Mouse (Mus musculus) ES-Bruce4 (cell line): ENCODE measurements around the gene Hdgfl3. TPM values are rescaled to one million over a fixed set of nuclear protein-coding genes. Genes with fewer than 3 reads are reported as not detected.
A peak's percentile ranks its signal among the peaks of the same experiment; 100 is the strongest.

Experiments
- H3K27ac ChIP-seq: 2 replicates; pipeline ENCODE4 v1.5.1; 2012; ENCODE audit warnings: low read length, inconsistent platforms; ENCODE audit not compliant: insufficient read depth
- H3K27me3 ChIP-seq: 2 replicates; pipeline ENCODE4 v1.6.1; 2012; ENCODE audit warnings: mild to moderate bottlenecking, low read length, inconsistent platforms; ENCODE audit not compliant: control insufficient read depth, poor library complexity, insufficient read depth, severe bottlenecking
- H3K36me3 ChIP-seq: 2 replicates; pipeline ENCODE4 v1.6.1; 2012; ENCODE audit warnings: inconsistent platforms, mild to moderate bottlenecking, low read length, moderate library complexity; ENCODE audit not compliant: control insufficient read depth, poor library complexity, insufficient read depth, severe bottlenecking
- H3K4me1 ChIP-seq: one replicate; pipeline ENCODE4 v1.8.1; 2011; ENCODE audit warnings: low read length; ENCODE audit not compliant: control insufficient read depth, insufficient read depth
- H3K4me3 ChIP-seq: 2 replicates; pipeline ENCODE4 v1.5.1; 2011; ENCODE audit warnings: low read depth, mild to moderate bottlenecking, low read length
- H3K9ac ChIP-seq: 2 replicates; pipeline ENCODE4 v1.6.1; 2012; ENCODE audit warnings: low read depth, mild to moderate bottlenecking, inconsistent platforms; ENCODE audit not compliant: poor library complexity, severe bottlenecking
- H3K9me3 ChIP-seq: replicated peaks from 2 replicates; pipeline ENCODE4 v1.6.1; 2012; ENCODE audit warnings: mild to moderate bottlenecking, low read length, inconsistent platforms; ENCODE audit not compliant: control insufficient read depth, poor library complexity, insufficient read depth, severe bottlenecking
- CTCF ChIP-seq: IDR thresholded peaks from one replicate; pipeline ENCODE4 v1.8.1; 2011; ENCODE audit warnings: low read depth, low read length
- EP300 ChIP-seq: IDR thresholded peaks from 2 replicates; pipeline ENCODE4 v1.6.1; 2011; ENCODE audit warnings: low read depth, low read length; ENCODE audit not compliant: insufficient read depth
- POLR2A ChIP-seq: IDR thresholded peaks from one replicate; pipeline ENCODE4 v1.8.1; 2011; ENCODE audit warnings: low read length; ENCODE audit not compliant: insufficient read depth
- polyA plus RNA-seq: library from polyadenylated mRNA; stranded (reverse); fragments of >200 nt; gene quantifications from 2 replicates; pipeline ENCODE4 v1.2.4, GENCODE M21; 2011; ENCODE audit warnings: low read depth; ENCODE audit not compliant: missing spikeins, insufficient read depth, insufficient read length

Hdgfl3 gene
- polyA plus RNA-seq, 1 experiment: 8.3 TPM

DNA sequence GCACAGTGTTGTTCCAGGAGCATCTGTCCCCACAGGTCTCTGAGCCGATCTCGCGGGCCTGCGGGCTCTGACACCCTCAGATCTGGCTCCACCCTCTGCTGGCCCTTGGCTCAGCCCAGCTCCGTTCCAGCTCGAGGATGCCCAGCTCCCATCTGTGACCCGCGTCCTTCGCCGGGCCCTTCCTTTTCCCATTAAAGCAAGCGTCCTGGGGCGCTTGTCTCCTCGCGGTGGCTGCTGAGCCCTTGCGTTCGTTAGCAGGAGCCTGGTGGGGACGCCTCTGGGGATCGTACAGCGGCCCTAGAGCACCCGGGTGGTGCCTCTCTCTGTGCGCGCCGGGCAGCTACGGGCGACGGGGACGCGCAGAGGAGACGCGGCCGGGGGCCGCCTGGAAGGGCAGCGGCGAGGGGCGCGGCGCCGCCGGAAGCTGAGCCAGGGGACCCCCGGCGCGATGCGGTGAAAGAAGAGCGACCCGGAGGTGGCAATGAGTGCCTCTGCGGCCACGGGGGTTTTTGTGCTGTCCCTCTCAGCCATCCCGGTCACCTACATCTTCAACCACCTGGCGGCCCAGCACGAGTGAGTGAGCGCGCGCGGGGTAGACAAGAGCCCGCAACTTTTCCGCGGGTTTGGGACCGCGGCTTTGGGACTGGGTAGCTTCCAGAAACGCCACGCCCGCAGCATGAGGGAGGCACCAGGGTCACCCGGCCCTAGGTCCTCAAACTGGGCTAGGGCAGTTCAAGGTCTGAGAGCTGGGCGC is 75.1 kb downstream of the Hdgfl3 start, which contains the start of gene Tm6sf1:
Tm6sf1 (plus strand) TSS at position 34 of the 754 bp plus-strand sequence.
- no peak for TF ChIP-seq POLR2A
- H3K36me3 ChIP-seq: no peaks in the 10 kb centered on the region
- H3K9me3 ChIP-seq: no peaks in the 10 kb centered on the region
- H3K27ac ChIP-seq: no peak within 1 kb of the TSS
- H3K4me1 ChIP-seq: no peaks in the 10 kb centered on the region
- peaks cover 7% of the 10 kb centered on the region for H3K27me3 ChIP-seq
- peak within 1 kb of the TSS; percentile 88 for H3K9ac ChIP-seq
- H3K4me3 ChIP-seq: peak within 1 kb of the TSS; percentile 55

- H3K4me1 ChIP-seq: no peaks in the 10 kb centered on the region
- peaks cover 7% of the 10 kb centered on the region for H3K27me3 ChIP-seq
- TF ChIP-seq EP300 (no peak), POLR2A (no peak), CTCF (no peak)
- H3K9ac ChIP-seq: peak overlapping the region; percentile 88; the same call in 1 of the 2 replicates
- H3K9me3 ChIP-seq: no peaks in the 10 kb centered on the region
- H3K4me3 ChIP-seq: peak overlapping the region; percentile 55; the same call in 1 of the 2 replicates
- no peaks in the 10 kb centered on the region for H3K36me3 ChIP-seq
- no peak overlapping the region for H3K27ac ChIP-seq
Observed at GRCm38 (mm10) chr7:81858236-81858635, 76.0 kb downstream of the Hdgfl3 start.

DNA sequence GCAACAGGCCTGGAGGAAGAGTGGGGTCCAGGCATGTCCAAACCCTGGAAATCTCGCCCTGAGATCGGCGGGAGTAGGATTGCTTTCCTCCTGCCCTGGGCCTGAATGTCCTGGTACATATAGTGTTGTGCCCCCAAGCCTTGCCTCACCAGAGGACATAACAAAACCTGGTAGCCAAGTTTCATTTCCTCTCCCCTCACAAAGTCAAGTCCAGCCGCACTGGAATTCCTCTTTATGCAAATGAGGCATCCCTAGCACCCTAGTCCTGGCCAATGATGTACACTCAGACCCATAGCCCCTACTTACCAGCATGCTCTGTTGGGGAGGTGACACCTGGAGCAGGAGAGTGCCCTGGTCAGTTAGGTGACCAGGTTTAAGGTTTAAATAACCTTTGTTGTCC is 78.1 kb downstream of the Hdgfl3 start:
- H3K36me3 ChIP-seq: no peaks in the 10 kb centered on the region
- no peaks in the 10 kb centered on the region for H3K4me1 ChIP-seq
- no peak overlapping the region for H3K4me3 ChIP-seq
- no peak for TF ChIP-seq POLR2A
- no peak for TF ChIP-seq CTCF
- TF ChIP-seq EP300: no peak
- H3K9me3 ChIP-seq: no peaks in the 10 kb centered on the region
- no peak overlapping the region for H3K27ac ChIP-seq
- H3K27me3 ChIP-seq: peaks cover 7% of the 10 kb centered on the region
- H3K9ac ChIP-seq: no peak overlapping the region

GRCm38 (mm10) chr7:81855694-81856093 is 78.6 kb downstream of the Hdgfl3 start, which contains the start of gene Gm10160:
Gene Gm10160, minus strand, starts transcription at chr7:81855794.
- Histone ChIP-seq H3K4me3 (no peak within 1 kb of the TSS), H3K27me3 (peaks cover 7% of the 10 kb centered on the region), H3K36me3 (no peaks in the 10 kb centered on the region), H3K9ac (no peak within 1 kb of the TSS), H3K9me3 (no peaks in the 10 kb centered on the region), H3K4me1 (no peaks in the 10 kb centered on the region), H3K27ac (no peak within 1 kb of the TSS)
- TF ChIP-seq POLR2A (no peak), CTCF (no peak), EP300 (no peak)

DNA sequence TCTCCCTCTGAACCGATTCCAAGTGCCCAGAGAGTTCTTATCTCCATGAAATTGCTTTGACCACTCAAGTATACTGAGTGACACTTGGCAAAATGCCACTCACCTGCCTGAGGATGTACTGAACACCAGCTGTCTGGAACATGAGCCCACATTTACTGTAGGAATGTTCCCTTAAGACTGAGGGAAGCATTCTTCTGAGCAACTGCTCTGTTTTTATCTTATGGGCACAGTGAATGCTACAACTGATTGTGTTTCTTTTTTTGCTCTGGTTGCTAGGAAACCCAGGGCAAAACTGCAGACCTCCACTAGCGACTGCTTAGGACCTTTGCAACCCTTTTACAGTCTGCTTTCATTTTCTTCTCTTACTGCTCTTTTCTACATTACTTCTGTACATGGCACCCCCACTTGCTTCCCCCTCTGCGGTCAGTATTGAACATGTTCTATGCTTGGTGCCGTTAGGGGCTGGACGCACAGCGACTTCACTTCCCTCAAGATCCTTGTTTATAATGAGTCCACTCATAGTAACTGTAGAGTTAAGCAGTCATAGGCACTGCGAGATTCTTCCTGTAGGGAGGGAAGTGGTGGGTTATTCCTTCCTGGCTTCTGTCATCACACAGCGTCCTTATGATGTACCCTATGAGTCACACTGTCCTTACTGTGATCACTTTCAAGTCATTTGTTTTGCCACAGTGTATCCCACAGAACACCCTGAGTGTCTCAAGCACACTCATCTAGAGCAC is 79.5 kb downstream of the Hdgfl3 start:
- H3K27me3 ChIP-seq: peaks cover 6% of the 10 kb centered on the region
- H3K9ac ChIP-seq: no peak overlapping the region
- TF ChIP-seq EP300 (no peak), POLR2A (no peak), CTCF (no peak)
- H3K4me3 ChIP-seq: no peak overlapping the region
- H3K36me3 ChIP-seq: no peaks in the 10 kb centered on the region
- H3K27ac ChIP-seq: no peak overlapping the region
- no peaks in the 10 kb centered on the region for H3K9me3 ChIP-seq
- no peaks in the 10 kb centered on the region for H3K4me1 ChIP-seq

DNA sequence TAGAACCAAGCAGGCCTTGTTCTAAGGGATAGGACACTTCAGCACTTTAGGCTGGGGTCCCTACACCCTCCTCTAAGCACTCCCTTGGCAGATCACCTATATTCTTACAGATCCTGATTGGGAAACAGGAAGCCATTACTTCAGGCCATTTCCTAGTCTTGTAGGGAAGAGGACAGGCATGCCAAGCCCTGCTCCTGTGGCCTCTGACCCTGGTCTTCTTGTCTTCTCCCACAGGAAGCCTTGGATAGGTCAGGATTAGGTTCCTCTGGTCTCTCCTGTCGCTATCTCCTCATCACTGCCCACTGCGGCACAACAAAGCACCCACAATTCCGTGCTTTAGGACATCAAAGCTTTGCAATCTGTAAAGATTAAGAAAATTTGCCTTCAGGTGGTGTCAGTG is 82.6 kb downstream of the Hdgfl3 start:
- no peak overlapping the region for H3K4me3 ChIP-seq
- no peaks in the 10 kb centered on the region for H3K36me3 ChIP-seq
- no peaks in the 10 kb centered on the region for H3K4me1 ChIP-seq
- H3K9me3 ChIP-seq: no peaks in the 10 kb centered on the region
- TF ChIP-seq EP300 (no peak), POLR2A (no peak), CTCF (no peak)
- H3K27ac ChIP-seq: no peak overlapping the region
- H3K9ac ChIP-seq: no peak overlapping the region
- H3K27me3 ChIP-seq: no peaks in the 10 kb centered on the region
